Comparison of ENCODE assay signal across 9 mouse cellular contexts in genomic region chr17:45601877-45602304, GRCm38 (mm10). TPM values are rescaled to one million over a fixed set of nuclear protein-coding genes. Genes with fewer than 3 reads are reported as not detected.
DNase-seq lines count a peak whose midpoint lies in the region; ATAC-seq and TF ChIP-seq lines count a peak whose summit lies in the region.
"Had no signal": no experiment of that assay in that cellular context is flagged by ENCODE, and none has a peak within 500 bp of the region (broad histone marks: within the 10 kb centered on the region; RNA-seq: fewer than 3 reads in every experiment).

Mymx (minus strand) TSS chr17:45602102.

- WGBS in lung, postnatal 0 days: 62% methylated on average over 6 of the region's 6 CpGs
- 48% methylated on average over 6 of the region's 6 CpGs for WGBS in heart, embryonic 16.5 days
- 41% methylated on average over 6 of the region's 6 CpGs for WGBS in small intestine, adult 2 months

- H3K27me3 ChIP-seq in lung, postnatal 0 days (replicated peaks; ENCODE audit: insufficient read depth, low read length): no peaks in the 10 kb centered on the region
- H3K27me3 ChIP-seq in heart, embryonic 16.5 days (ENCODE audit: control insufficient read depth, insufficient read depth, low read length): no peaks in the 10 kb centered on the region; the same call in 1 of the 2 replicates
- H3K27me3 ChIP-seq in small intestine, adult 2 months (ENCODE audit: control insufficient read depth, insufficient read depth, low read length): no peaks in the 10 kb centered on the region

- no peaks in the 10 kb centered on the region for H3K36me3 ChIP-seq in lung, postnatal 0 days (ENCODE audit: insufficient read depth, low read length)
- H3K36me3 ChIP-seq in heart, embryonic 16.5 days (ENCODE audit: control insufficient read depth, insufficient read depth): no peaks in the 10 kb centered on the region
- no peaks in the 10 kb centered on the region for H3K36me3 ChIP-seq in small intestine, adult 2 months (ENCODE audit: control insufficient read depth, insufficient read depth, low read length)
- H3K36me3 ChIP-seq: lung, embryonic 15.5 days had no signal

- TF ChIP-seq POLR2A in small intestine, adult 2 months (IDR thresholded peaks at IDR 0.05; ENCODE audit: low read depth, low read length): no peak

- no peaks in the 10 kb centered on the region for H3K9me3 ChIP-seq in lung, postnatal 0 days (ENCODE audit: low read length)
- H3K9me3 ChIP-seq in heart, embryonic 16.5 days (replicated peaks; ENCODE audit: control insufficient read depth, low read length): no peaks in the 10 kb centered on the region
- H3K9me3 ChIP-seq: lung, embryonic 15.5 days had no signal

- peaks cover 4% of the 10 kb centered on the region; the same call in 1 of the 2 replicates for H3K4me1 ChIP-seq in lung, postnatal 0 days (ENCODE audit: insufficient read depth, low read depth, low read length)
- H3K4me1 ChIP-seq in heart, embryonic 16.5 days (ENCODE audit: control insufficient read depth, insufficient read depth, low read length): peaks cover 17% of the 10 kb centered on the region
- peaks cover 13% of the 10 kb centered on the region for H3K4me1 ChIP-seq in small intestine, adult 2 months (ENCODE audit: control insufficient read depth, insufficient read depth, insufficient read length, low read length)

- no peak within 1 kb of the TSS for H3K4me3 ChIP-seq in lung, postnatal 0 days (ENCODE audit: low read depth, low read length)
- no peak within 1 kb of the TSS for H3K4me3 ChIP-seq in heart, embryonic 16.5 days (ENCODE audit: low read length)
- H3K4me3 ChIP-seq in small intestine, adult 2 months (ENCODE audit: low read depth, low read length): 0 out of 2 replicates have a peak within 1 kb of the TSS, but pooled peaks have one; percentile 1
- H3K4me3 ChIP-seq: lung, embryonic 15.5 days had no signal

- TF ChIP-seq EP300 in lung, postnatal 0 days (IDR thresholded peaks at IDR 0.05): no peak

- H3K27ac ChIP-seq in lung, postnatal 0 days (ENCODE audit: low read length): no peak within 1 kb of the TSS
- no peak within 1 kb of the TSS for H3K27ac ChIP-seq in heart, embryonic 16.5 days (ENCODE audit: low read length)
- H3K27ac ChIP-seq in small intestine, adult 2 months (ENCODE audit: insufficient read depth, low read depth, low read length): no peak within 1 kb of the TSS
- H3K27ac ChIP-seq: lung, embryonic 15.5 days had no signal

- no peak for ATAC-seq in lung, postnatal 0 days
- ATAC-seq in heart, embryonic 16.5 days (replicated peaks; ENCODE audit: extremely low read depth, insufficient read depth, low FRiP score): no peak

- H3K4me2 ChIP-seq in lung, postnatal 0 days (replicated peaks; ENCODE audit: low read depth, low read length): no peak within 1 kb of the TSS; the same call in 1 of the 2 replicates
- 0 out of 2 replicates have a peak within 1 kb of the TSS, but pooled peaks have one; percentile 7 for H3K4me2 ChIP-seq in heart, embryonic 16.5 days (ENCODE audit: low read depth, low read length)
- H3K4me2 ChIP-seq: lung, embryonic 15.5 days had no signal

- no peak for DNase-seq in lung, postnatal 0 days (ENCODE audit: low spot score)
- DNase-seq in lung, postnatal 10 days: no peak
- peak; percentile 71 for DNase-seq in kidney, postnatal 10 days
- no peak for DNase-seq in cerebellum, adult 9-10 months
- no peak for DNase-seq in layer of hippocampus, postnatal 10 days (ENCODE audit: low spot score in 2 of 2)
- DNase-seq: adrenal gland, adult 8-10 months had no signal

- TF ChIP-seq CTCF in lung, postnatal 0 days (IDR thresholded peaks at IDR 0.05): no peak
- no peak for TF ChIP-seq CTCF in small intestine, adult 2 months (IDR thresholded peaks at IDR 0.05; ENCODE audit: extremely low read depth, insufficient read length, insufficient replicate concordance, low read depth, low read length)

- H3K9ac ChIP-seq in lung, postnatal 0 days (replicated peaks; ENCODE audit: low read depth): 0 out of 2 replicates have a peak within 1 kb of the TSS, but pooled peaks have one; percentile 8
- H3K9ac ChIP-seq in heart, embryonic 16.5 days (ENCODE audit: low read length): peak within 1 kb of the TSS; percentile 26; the same call in 1 of the 2 replicates
- H3K9ac ChIP-seq: lung, embryonic 15.5 days had no signal

RNA-seq across cellular contexts. Expression of gene Mymx, which starts in this region (rescaled TPM):
- polyA plus RNA-seq in lung, postnatal 0 days (2015; fragmentation: Nextera tagmentation; extraction: Ambion mirVana): not detected in 2 replicates
- polyA plus RNA-seq in heart, embryonic 16.5 days (2015; fragmentation: Nextera tagmentation; extraction: Ambion mirVana): 0.25 and 0.49 TPM in 2 replicates
- polyA plus RNA-seq in small intestine, adult 2 months (2012; rRNA removed): 0.75 and 5.8 TPM in 2 replicates
- total RNA-seq in layer of hippocampus, postnatal 10 days (2021): not detected
